Mouse (Mus musculus) E14TG2a.4 (cell line): Measurements from ENCODE around the gene Recql5.

Experiments
- H3K27me3 ChIP-seq: 2 replicates; pipeline ENCODE4 v1.6.1; 2014; ENCODE audit warnings: low read length, control low read depth; ENCODE audit not compliant: insufficient read depth
- H3K36me3 ChIP-seq: 2 replicates; pipeline ENCODE4 v1.6.1; 2014; ENCODE audit warnings: low read length, control low read depth; ENCODE audit not compliant: insufficient read depth
- H3K4me1 ChIP-seq: replicated peaks from 2 replicates; pipeline ENCODE4 v1.6.1; 2014; ENCODE audit warnings: low read depth, low read length, control low read depth
- H3K4me3 ChIP-seq: replicated peaks from 2 replicates; pipeline ENCODE4 v1.5.1; 2014; ENCODE audit warnings: mild to moderate bottlenecking, low read length
- H3K9me3 ChIP-seq: 2 replicates; pipeline ENCODE4 v1.6.1; 2014; ENCODE audit warnings: low read length, control low read depth
- CTCF ChIP-seq: conservative IDR thresholded peaks from 2 replicates; pipeline ENCODE4 v1.5.1; 2014; ENCODE audit warnings: low read length
- NANOG ChIP-seq: IDR thresholded peaks from 2 replicates; pipeline ENCODE4 v1.6.1; 2014; ENCODE audit warnings: borderline replicate concordance, low read length, mixed read lengths
- POU5F1 ChIP-seq: IDR thresholded peaks from 2 replicates; pipeline ENCODE4 v1.6.1; 2014; ENCODE audit warnings: low read length, borderline replicate concordance

Recql5 gene

GRCm38 (mm10) chr11:115904956-115905790 is 28.1 kb downstream of the Recql5 start:
- Histone ChIP-seq H3K36me3 (peaks cover 63% of the 10 kb centered on the region), H3K27me3 (peaks cover 5% of the 10 kb centered on the region; the same call in 1 of the 2 replicates), H3K9me3 (no peaks in the 10 kb centered on the region), H3K4me1 (peaks cover 41% of the 10 kb centered on the region), H3K4me3 (peak overlapping the region; percentile 29)
- TF ChIP-seq CTCF (no peak), POU5F1 (no peak), NANOG (no peak)

GRCm38 (mm10) chr11:115904231-115904955 is 28.9 kb downstream of the Recql5 start:
- H3K36me3 ChIP-seq: peaks cover 63% of the 10 kb centered on the region
- H3K9me3 ChIP-seq: no peaks in the 10 kb centered on the region
- H3K4me3 ChIP-seq: peak overlapping the region; percentile 29; the same call in 1 of the 2 replicates
- H3K4me1 ChIP-seq: peaks cover 49% of the 10 kb centered on the region
- TF ChIP-seq NANOG (no peak), CTCF (no peak), POU5F1 (no peak)
- peaks cover 5% of the 10 kb centered on the region; the same call in 1 of the 2 replicates for H3K27me3 ChIP-seq

- H3K27me3 ChIP-seq: peaks cover 5% of the 10 kb centered on the region; the same call in 1 of the 2 replicates
- peaks cover 56% of the 10 kb centered on the region for H3K36me3 ChIP-seq
- no peak for TF ChIP-seq CTCF
- H3K4me1 ChIP-seq: peaks cover 56% of the 10 kb centered on the region
- H3K4me3 ChIP-seq: no peak overlapping the region
- no peaks in the 10 kb centered on the region for H3K9me3 ChIP-seq
Observed at GRCm38 (mm10) chr11:115903384-115904230, 29.7 kb downstream of the Recql5 start.

GRCm38 (mm10) chr11:115902831-115903230 is 30.4 kb downstream of the Recql5 start:
- H3K9me3 ChIP-seq: no peaks in the 10 kb centered on the region
- peaks cover 51% of the 10 kb centered on the region for H3K36me3 ChIP-seq
- no peak overlapping the region for H3K4me3 ChIP-seq
- H3K4me1 ChIP-seq: peaks cover 60% of the 10 kb centered on the region
- H3K27me3 ChIP-seq: peaks cover 5% of the 10 kb centered on the region; the same call in 1 of the 2 replicates
- TF ChIP-seq POU5F1: no peak
- no peak for TF ChIP-seq CTCF
- TF ChIP-seq NANOG: no peak

- H3K9me3 ChIP-seq: no peaks in the 10 kb centered on the region
- peaks cover 56% of the 10 kb centered on the region for H3K36me3 ChIP-seq
- H3K4me3 ChIP-seq: no peak overlapping the region
- peaks cover 60% of the 10 kb centered on the region for H3K4me1 ChIP-seq
- TF ChIP-seq CTCF: no peak
- TF ChIP-seq POU5F1: no peak
- TF ChIP-seq NANOG: no peak
- H3K27me3 ChIP-seq: peaks cover 5% of the 10 kb centered on the region; the same call in 1 of the 2 replicates
Observed at GRCm38 (mm10) chr11:115902177-115902576, 31.1 kb downstream of the Recql5 start.

- peaks cover 56% of the 10 kb centered on the region for H3K36me3 ChIP-seq
- no peak overlapping the region for H3K4me3 ChIP-seq
- peaks cover 60% of the 10 kb centered on the region for H3K4me1 ChIP-seq
- H3K9me3 ChIP-seq: no peaks in the 10 kb centered on the region
- TF ChIP-seq POU5F1: no peak
- no peak for TF ChIP-seq NANOG
- TF ChIP-seq CTCF: no peak
- H3K27me3 ChIP-seq: peaks cover 5% of the 10 kb centered on the region; the same call in 1 of the 2 replicates
Observed at GRCm38 (mm10) chr11:115901338-115902161, 31.7 kb downstream of the Recql5 start.

GRCm38 (mm10) chr11:115900561-115901337 is 32.5 kb downstream of the Recql5 start:
- H3K27me3 ChIP-seq: peaks cover 5% of the 10 kb centered on the region; the same call in 1 of the 2 replicates
- H3K36me3 ChIP-seq: peaks cover 64% of the 10 kb centered on the region
- H3K4me1 ChIP-seq: peaks cover 57% of the 10 kb centered on the region
- H3K4me3 ChIP-seq: no peak overlapping the region
- TF ChIP-seq POU5F1: no peak
- no peaks in the 10 kb centered on the region for H3K9me3 ChIP-seq
